Mouse (Mus musculus) adipocyte (in vitro differentiated cells): ENCODE data around the gene Lce3d.

Experiments
- DNase-seq: peaks from one replicate; pipeline ENCODE4 v3.0.0-alpha.2; 2016; ENCODE audit warnings: low spot score

Gene Lce3d

GRCm38 (mm10) chr3:92957090-92957489 is at the start of gene Lce3d:
Gene Lce3d, plus strand, starts transcription at chr3:92957390.
- no peak for DNase-seq

GRCm38 (mm10) chr3:92907571-92907970 is 49.6 kb upstream of the Lce3d start:
- DNase-seq: peak; percentile 71

DNA sequence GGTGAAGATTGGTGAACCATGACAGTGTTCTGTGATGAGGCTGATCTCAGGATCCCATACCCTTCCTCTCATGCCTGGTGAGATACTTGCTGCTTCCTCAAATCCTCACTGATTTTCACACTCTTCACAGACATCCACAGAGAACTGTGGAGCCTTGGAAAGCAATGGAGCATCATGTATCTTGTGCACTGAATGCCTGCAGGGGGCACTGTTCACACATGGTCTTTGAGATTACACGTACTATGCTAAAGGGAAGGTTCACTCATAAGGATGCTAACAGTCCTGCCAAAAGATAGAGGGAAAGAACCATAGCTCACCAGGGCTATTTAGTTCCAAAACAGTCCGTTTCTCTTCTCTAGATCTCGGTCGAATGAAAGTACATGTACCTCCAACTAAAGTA is 36.8 kb upstream of the Lce3d start:
- DNase-seq: peak; percentile 20

GRCm38 (mm10) chr3:92926130-92926529 is 31.1 kb upstream of the Lce3d start, which contains the start of gene Lce3a:
Gene Lce3a, minus strand, starts transcription at chr3:92926230.
- no peak for DNase-seq

DNA sequence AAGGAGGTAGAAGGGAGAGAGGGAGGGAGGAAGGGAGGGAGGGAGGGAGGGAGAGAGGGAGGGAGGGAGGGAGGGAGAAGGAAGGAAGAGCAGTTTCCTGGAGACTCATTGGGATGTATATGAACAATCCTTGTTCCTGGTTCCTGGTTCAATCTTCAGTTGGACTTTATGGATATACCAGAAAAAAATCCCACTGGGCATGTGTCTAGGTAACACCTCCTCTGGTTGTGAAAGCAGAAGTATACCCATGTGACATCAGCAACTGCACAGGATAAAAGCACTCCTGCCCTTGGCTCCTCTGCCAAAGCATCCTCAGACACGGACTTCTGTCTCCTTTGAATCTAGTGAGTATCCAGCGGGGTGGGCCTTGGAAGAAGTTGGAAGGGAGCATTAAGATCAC is 24.5 kb upstream of the Lce3d start, which contains the start of gene Lce3b:
TSS of gene Lce3b (plus strand) at position 301 of the 400 bp plus-strand sequence.
- DNase-seq: no peak

DNA sequence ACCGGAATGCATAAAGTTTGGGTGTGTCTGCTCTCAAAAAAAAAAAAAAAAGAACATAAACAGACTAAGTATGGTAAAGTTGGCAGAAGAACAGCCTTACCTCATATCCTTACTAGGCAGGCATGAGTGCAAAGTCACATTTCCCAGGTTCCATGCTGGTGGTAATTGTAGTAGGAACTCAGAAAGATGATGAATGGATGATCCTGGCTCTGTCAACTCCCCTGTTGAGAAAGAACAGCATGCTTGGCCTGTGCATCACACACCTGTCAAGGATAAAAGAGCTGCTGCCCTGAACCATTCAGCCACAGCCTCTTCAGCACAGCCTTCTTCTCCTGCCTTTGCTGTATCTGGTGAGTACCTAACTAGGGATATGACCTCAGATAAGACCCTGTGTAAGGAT is 13.0 kb upstream of the Lce3d start, which contains the start of gene Lce3c:
TSS of gene Lce3c (plus strand) at position 301 of the 400 bp plus-strand sequence.
- DNase-seq: no peak

- no peak for DNase-seq
Measured at GRCm38 (mm10) chr3:92966761-92967160, 9.6 kb downstream of the Lce3d start, which contains the start of gene Lce3e. Gene Lce3e, plus strand, starts transcription at chr3:92967061.

GRCm38 (mm10) chr3:92978484-92978883 is 21.3 kb downstream of the Lce3d start:
- DNase-seq: no peak

GRCm38 (mm10) chr3:92991926-92992325 is 34.7 kb downstream of the Lce3d start, which contains the start of gene Lce3f:
Gene Lce3f, plus strand, starts transcription at chr3:92992226.
- no peak for DNase-seq

- peak; percentile 82 for DNase-seq
Measured at GRCm38 (mm10) chr3:92998691-92999090, 41.5 kb downstream of the Lce3d start.

DNA sequence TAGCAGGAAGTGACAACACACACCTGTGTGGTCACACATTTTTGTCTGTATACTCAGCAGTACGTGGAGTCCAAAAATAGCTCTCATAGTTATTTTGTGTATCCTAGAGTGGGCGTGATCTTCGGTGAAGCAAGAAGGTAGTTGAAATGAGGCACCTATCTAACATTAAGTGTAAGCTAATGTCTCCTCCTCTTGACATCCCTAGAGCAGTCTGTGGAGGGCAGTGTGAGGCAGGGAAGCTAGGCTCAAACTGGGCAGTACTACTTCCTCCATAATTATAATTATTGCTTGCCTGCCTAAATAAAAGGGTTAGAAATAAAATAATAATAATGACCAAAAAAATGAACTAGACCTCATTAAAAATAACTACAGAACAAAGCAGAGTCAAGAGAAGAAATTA is 43.4 kb downstream of the Lce3d start:
- no peak for DNase-seq

GRCm38 (mm10) chr3:93002843-93003242 is 45.7 kb downstream of the Lce3d start:
- DNase-seq: no peak
